Mouse (Mus musculus) v-Abl transformed pro-B cells (cell line): ENCODE results near the gene Zfp472.

ENCODE experiments used
- in situ Hi-C, 2 experiments: fragments of 400-800 bp; cut with MboI; formaldehyde crosslinking; loops; one replicate each; pipeline ENCODE4 v1.15.1; 2025; ENCODE audit not compliant: unreplicated experiment in 2 of 2

The Zfp472 gene

DNA sequence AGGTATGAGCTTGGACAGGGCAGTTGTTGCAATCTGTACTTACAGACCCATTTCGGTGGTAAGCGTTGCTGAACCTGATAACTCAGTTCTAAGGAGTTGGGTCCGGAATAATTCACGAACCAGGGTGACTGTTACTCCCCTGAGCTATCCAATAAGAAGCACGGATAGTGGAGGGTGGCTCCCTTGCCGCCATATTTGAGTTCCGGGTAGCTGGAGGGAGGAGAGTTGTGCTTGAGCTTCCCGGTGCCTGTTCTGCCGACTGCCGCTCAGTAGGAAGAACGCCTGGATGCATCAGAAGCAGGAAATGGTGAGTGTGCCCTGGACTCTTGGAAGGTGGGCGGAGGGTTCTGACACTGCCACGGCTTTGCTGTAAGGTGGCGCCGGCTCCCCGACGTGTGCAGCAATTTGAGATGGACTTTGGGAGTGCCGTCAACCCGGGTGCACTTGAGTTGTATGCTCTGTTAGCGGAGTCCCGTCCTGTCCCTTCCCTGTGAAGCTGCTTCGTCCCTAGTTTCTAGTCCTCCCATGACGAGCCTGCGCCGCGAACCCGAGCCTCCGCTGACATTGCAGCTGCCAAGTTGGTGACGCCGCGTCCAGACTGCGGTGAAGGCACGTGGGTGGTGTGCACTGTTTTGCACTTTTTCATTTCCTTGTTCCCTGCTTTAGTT lies at the start of gene Zfp472:
Zfp472 (plus strand) TSS at position 192 of the 668 bp plus-strand sequence.
- in situ Hi-C loops: no loop called here

DNA sequence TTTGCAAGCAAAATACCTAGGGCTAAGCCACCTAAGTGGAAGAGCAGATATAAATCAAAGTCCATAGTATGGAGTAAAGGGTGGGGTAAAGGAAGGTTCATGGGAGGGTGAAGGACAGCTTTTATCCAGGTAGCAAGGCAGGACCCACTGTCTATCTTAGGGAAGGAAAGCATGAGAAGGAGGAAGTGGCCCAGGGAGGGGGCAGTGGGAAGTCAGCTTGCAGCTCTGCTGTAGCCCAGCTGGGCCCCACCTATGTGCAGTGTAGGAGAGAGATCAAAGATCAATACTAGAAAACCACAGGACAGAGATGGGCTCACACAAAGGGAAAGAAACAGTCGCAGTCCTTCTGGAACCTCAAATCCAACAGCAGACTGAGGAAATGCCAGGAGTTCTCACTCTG lies 49.5 kb upstream of the Zfp472 start:
- in situ Hi-C loops: no loop called here

DNA sequence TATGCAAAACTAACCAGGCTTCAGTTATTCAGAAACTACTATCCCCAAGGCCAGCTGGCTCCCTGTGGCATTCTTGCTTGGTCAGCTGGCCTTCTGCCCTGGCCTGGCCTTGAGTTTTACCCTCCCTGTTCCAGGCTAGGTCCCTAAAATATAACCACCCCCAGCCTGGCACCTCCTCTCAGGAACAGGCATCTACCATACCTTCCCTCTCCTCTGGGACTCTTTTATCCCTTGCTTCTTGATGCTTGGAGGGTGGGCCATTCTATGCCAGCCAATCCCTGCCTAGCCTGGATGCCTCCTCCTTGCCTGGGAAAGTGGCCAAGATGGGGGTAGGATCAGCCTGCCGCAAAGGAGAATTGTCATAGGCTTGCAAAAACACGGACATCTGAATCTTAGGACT lies 48.5 kb upstream of the Zfp472 start, which contains the start of gene Cyp4f14:
Cyp4f14 (minus strand) TSS at position 212 of the 400 bp plus-strand sequence.
- in situ Hi-C loops: no loop called here

DNA sequence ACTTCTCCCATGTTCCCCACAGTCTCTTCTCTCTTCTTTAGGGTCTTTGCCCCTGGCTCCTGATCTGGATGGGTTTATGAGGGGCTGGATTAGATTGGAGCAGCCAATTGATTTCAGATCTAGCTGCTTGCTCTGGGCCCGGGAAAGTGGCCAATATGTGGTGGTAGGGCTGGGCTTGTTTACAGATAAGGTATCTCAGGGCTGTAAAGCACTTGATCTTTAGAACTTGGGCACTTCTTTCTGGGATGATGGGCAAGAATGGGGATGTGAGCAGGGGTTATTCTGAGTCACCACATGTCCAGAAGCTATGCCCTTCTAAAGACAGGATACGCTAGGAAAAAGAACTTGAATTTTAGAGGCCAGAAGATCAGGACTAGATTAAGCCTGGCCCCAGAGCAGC lies 46.5 kb upstream of the Zfp472 start:
- in situ Hi-C loops: no loop called here

DNA sequence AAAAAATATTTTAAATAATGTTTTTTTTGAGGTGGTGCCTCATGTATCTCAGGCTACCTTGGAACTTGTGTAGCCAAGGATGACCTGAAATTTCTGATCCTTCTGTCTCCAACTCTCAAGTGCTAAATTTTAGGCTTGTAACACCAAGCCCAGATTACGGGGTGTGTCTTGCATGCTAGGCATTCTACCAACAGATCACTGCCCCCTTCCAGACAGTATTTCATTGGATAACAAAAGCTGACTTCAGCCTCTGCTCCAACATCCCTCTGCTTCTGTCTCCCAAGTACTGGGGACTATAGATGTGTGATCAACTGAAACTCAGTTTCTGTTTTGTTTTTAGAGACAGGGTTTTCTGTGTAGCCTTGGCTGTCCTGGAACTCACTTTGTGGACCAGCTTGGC lies 41.9 kb upstream of the Zfp472 start:
- in situ Hi-C loops: no loop called here

DNA sequence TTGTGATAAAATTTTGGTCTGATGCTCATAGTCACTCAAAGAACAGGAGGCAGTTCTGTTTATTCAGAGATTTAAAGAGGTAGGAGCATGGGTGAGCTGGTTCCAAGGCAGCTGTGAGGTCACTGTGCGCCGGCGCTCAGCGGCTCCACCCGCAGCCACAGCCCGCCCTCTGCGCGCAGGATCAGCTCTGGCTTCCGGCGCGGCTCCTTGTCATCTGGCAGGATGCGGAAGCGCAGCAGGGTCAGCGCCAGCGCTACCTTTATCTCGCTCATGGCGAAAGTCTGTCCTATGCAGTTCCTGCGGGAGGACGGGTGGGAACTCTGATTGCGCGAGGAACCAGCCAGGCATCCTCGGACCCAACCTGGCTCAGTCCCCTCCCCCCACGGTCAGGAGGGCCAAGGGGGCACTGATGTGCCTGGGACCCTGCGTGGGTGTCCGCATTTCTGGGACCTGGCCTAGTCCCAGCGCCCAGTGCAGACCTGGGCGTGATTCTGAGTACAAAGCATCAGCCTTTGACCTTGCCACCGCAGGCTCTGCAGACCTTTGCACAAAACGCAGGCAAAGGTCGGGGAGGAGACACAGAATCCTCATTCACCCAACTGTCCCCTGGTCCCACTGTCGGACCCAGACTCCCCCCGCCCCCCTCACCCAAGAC lies 40.8 kb upstream of the Zfp472 start:
- in situ Hi-C loops: no loop called here

DNA sequence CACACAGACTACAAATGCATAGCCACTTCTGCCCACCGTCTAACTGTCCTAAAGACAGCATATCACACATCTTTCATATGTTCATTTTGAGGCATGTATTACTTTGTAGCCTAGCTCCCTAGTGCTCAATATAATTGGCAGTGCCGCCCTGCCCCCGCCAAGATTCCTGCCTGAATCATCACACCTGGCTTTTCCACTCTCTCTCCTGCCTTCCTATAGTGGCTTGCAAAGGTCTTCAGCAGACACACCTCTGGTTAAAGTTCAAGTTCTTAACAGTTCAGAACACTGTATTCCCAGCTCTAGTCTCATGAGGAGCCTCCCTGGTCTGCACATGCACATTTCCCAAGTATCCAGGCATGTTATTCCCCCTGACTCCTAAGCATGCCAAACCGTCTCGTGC lies 37.8 kb upstream of the Zfp472 start:
- in situ Hi-C loops: no loop called here

DNA sequence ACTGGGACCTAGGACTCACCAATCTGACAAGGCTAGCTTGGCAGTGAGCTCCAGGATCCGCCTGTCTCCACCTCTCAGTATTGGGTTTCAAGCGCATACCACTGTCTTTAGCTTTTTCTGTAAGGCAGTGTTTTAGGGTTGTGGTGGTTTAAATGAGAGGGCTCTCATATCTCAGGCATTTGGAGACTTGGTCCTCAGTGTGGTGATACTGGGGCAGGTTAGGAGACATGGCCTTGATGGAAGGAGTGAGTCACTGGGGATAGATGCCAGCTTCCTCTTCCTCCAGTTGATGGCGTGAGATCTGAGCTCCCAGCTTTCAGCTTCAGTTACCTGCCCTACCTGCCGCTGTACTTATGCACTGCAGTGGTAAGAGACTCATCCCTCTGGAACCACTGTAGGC lies 25.8 kb upstream of the Zfp472 start:
- in situ Hi-C loops: no loop called here

DNA sequence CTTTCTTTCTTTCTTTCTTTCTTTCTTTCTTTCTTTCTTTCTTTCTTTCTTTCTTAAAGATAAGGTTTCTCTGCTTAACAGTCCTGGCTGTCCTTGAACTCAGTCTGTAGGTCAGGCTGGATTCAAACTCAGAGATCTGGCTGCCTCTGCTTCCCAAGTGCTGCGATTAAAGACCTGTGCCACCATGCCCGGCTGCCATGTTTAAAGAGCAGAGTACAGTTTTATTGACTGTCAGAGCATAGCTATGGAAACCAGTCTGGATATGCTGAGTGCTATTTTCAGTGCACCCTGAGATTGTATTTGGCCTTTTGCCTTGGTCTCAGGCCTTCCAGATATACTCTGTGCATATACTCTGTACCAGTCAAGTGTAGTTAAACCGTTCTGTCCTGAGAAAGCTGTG lies 22.0 kb upstream of the Zfp472 start:
- in situ Hi-C loops: no loop called here

DNA sequence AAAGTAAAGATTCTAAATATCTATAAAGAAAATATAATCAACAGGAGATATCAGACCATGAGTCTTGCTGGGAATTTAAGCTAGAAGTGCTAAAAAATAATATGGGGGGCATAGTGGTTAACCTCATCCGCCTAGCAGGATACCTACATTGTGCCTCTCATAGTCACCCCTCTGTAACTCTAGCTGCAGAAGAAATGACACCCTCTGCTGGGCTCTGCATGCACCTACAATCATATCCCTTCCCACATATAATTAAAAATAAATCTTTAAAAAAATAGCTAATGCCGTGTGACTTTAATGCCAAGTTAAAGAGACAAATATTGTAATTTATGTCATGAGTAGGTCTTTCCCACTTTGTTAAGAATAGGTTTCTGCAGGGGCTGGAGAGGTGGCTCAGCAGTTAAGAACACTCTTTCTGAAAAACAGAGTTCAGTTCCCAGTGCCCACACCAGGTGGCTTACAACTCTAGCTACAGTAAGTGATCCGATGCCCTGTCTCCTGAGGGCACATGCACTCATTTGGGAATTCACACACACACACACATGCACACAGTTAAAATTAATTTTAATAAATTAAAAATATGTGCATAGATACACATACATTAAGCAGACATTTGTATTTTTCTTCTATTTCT lies 21.1 kb upstream of the Zfp472 start:
- in situ Hi-C loops: no loop called here

DNA sequence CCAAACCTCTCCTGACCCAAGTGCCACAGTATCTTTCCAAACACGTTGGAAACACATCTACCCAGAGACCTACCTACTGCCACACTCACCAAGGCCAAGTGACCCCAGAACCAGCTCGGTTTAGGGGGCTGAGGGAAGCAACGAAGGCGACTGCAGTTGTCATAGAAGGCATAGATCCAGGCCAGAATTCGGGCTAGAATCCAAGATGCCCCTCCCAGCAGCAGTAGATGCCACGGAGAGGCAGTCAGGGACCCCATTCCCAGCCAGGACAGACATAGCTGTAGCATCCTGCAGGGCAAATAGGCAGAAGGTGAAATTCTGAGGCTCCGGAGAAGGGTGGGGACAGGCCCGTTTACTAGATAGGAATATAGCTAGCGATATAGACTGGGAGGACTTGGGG lies 18.9 kb upstream of the Zfp472 start:
- in situ Hi-C loops: no loop called here

DNA sequence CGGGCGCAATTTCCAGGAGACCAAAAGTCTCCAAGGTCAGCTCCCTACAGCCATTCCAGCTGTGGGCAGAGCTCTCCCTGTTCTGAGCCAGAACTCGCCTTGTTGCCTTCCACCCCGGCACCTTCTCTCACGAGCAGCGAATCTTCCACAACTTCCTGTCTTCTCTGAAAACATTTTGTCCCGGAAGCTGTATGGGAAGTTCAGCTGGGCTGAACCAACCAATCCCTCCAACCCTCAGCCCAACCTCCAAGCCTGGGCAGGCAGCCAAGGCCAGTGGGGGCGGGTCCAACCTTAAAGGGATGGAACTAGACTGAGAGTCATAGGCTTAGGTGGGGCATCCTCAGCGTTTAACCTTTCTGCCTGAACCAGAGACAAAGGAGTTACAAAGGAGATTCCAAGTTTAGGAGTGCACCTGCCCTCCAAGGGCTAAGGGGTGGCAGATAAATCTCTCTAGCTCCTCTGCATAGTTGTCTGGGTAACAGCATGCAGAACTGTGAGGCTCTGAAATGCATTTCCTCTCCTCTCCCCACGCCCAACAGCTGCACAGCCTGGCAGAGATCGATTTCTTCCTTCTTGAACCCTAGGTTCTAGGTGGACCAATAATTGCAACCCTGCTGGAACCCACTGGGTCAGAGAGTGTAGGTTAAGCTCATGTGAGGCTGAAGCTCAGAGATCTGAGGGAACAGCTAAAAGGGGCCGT lies 18.2 kb upstream of the Zfp472 start, which contains the start of gene Cyp4f13:
Cyp4f13 (minus strand) TSS at position 188 of the 700 bp plus-strand sequence.
- in situ Hi-C loops: no loop called here

DNA sequence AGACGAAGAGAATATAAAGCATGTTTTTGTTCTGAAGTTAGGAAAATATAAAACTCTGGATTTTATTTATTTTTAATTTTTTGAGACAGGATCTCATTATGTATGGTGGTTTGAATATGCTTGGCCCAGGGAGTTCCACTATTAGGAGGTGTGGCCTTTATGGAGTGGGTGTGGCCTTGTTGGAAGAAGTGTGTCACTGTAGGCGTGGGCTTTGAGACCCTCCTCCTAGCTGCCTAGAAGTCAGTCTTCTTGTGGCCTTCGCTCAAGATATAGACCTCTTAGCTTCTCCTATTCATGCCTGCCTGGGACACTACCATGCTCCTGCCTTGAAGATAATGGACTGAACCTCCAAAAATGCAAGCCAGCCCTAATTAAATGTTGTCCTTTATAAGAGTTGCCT lies 15.5 kb upstream of the Zfp472 start:
- in situ Hi-C loops: no loop called here

DNA sequence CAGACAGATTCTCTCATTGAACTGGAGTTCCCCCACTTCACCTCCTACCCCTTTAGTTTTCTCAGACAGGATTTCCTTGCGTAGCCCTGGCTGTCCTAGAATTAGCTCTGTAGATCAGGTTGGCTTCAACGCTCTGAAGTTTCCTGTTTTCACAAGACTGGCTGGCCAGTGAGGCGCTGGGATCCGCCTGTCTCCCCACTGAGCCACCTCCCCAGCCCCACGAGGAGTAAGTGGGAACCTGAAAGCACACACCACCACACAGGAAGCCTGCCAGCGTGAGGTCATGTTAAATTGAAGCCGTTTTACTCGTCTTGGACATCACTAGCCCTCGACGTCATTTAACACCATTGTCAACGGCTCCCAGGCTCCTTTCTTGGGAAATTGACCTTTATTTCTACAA lies 14.6 kb upstream of the Zfp472 start:
- in situ Hi-C loops: no loop called here

DNA sequence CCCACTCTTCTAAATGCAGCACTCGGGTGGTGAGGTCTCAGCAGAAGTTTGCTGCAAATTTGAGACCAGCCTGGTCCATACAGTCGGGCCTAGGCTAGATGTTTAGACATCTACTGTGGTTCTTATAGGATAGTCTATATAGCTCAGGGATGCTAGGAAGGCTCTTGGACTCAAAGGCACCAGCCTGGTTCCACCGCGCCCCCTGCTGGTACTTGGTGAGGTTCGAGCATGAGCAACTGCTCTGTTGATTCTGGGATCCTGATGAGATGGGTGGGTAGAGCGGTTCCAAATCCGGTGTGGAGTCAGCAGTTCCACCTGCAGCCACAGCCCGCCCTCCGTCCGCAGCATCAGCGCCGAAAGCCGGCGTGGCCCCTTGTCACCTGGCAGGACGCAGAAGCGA lies 14.2 kb upstream of the Zfp472 start:
- in situ Hi-C loops: no loop called here

DNA sequence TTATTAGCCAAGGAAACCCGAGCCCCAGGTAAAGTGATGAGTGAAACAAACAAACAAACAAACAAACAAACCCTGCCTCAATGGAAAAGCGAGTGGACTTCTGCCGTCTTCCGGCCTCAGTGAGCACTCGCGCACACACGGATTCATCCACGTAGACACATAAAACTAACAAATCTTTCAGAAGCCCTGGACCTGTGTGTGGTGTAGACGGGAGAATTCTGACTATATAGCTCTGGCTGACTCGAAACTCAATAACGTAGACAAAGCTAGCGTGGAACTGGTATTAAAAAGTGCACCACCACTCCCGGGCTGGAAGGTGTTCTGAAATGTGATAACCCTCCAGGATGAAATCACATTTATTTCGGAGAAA lies 376 bp upstream of the Zfp472 start:
- in situ Hi-C loops: no loop called here

DNA sequence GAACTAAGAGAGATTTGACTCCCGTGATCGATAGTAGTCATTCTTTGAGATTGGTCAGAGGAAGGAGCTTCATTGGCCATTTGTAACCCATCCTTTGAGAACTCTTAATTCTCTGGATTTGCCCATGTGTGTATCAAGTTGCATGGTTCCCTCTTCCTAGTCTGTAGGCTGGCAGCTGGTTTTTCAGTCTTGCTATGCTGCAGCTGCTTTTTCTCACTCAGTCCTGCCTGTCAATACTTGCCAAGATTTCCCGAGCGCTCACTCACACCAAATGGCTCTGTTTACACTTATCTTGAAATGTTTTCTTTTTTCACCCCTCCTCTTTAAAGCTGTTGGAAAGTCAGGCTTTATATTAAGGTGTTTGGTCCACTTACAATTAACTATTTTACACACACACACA lies 15.7 kb downstream of the Zfp472 start:
- in situ Hi-C loops: no loop called here

DNA sequence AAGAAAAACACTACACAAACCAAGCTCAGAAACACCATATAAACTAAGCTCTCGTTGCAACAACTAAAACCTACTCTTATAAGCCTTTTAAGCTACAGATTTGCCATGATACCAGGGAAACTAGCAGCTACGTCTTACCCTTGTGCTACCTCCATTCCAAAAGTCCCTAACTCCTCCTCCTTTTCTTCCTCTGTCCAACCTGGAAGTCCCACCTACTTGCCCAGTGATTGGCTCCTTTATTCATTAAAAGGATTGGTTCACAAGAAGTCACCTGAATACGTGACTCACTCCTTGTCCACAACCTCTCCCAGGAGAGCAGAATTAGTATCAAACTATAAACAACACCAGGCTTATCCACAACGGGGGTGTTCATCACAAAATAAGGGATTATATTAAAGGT lies 20.7 kb downstream of the Zfp472 start:
- in situ Hi-C loops: no loop called here

DNA sequence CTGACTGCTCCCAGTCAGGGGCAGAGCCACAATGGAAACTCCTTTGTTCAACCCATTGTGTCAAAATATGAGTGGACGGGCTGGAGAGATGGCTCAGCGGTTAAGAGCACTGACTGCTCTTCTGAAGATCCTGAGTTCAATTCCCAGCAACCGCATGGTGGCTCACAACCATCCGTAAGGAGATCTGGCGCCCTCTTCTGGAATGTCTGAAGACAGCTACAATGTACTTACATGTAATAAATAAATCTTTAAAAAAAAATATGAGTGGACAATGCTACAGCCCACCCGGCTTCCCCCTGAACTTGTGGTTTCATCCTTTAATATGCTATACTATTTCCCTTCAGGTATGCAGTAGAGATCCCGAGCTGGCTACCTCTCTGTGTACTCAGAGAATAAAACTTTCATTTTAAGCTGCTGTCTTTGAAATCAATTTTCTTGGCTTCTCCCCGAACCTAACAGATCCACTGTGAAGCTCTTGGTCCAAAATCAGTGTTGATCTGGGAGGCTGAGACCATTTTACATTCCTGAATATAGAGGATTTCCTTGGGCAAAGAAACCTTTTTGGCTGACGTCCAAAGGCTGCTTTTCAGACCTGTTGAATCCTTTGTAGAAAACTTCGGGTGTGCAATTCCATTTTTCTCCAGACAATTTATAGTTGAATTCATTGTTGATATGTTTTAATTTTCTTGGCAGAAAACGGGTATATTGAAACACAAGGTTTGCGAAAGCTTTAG lies 26.5 kb downstream of the Zfp472 start:
- in situ Hi-C loops: no loop called here

DNA sequence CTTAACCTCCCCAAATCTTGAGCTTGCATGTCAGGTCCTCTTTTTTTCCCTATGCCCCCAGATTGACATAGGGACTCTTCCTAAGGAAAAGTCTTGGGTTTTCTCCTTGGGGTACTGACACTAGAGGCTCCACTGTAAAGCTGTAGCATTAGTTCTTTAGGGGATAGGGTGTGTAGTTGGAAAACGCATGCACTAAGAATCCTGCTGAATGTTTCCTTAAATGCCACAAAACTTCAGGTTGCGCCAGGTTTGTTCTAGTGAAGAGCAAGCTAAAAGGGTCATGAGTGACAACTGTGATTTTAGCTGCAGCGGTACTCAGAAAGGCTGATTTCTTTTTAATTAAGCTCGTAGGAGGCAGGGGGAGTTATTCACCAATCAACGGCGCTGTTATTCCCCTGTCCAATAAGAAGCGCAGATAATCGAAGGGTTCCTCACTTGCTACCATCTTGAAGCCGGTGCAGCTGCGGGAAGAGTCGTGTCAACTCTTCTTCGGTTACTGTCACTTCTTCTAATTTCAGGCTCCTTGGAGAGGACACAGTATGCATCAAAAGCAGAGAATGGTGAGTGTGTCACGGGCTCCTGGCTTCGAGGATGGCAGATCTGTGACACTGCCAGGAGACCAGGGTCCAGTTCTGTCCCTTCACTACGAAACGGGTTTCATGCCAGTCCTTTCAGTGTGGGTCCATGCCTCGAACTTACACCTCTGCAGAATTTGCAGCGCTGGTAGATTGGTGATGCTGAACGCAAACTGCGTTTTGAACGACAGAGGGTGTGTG lies 27.3 kb downstream of the Zfp472 start, which contains the start of gene Zfp952:
Zfp952 (plus strand) TSS at position 431 of the 776 bp plus-strand sequence.
- in situ Hi-C loops: no loop called here
